Mouse (Mus musculus): ENCODE data around the gene Rtn4rl1. TPM values are rescaled to one million over a fixed set of nuclear protein-coding genes. Genes with fewer than 3 reads are reported as not detected.

Rtn4rl1 gene
- polyA plus RNA-seq, 1 experiment from 2014 or later: 2.1 TPM

DNA sequence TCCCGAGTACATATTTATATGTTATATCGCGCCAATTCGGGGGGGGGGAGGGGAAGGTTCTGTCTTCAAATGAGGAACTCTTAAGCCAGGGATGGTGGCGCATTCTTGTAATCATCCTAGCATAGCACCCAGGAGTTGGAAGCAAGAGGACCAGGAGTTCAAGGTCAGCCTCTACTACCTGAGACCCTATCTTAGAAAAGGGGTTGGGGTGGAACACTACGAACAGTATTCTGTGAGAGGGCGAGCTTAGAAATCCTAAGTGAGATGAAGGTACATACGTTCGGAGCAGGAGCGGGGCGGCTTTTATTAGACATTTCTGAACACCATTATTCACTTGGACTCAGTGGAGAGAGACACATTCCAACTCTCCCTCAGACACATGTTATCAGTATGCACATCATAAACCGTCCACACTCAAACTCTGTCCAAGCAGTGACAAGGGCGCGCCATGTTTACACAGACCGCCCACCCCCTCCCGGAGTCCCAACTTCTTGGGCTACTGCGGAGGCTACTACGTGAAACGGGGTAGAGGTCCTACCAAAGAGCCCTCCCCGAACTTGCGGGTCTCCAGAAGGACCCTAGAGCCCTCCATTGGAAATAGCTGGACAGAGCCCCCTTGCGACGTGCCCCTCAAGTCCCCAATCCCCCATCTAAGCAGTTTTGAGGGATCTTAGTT lies 24.0 kb upstream of the Rtn4rl1 start, which contains the start of gene Hic1:
Hic1 (minus strand) TSS at position 115 of the 676 bp plus-strand sequence.
- DNase-seq (ENCODE audit: low spot score) (peak; percentile 15), ATAC-seq (ENCODE audit: low FRiP score, low TSS enrichment) (no peak)
- no peaks in the 10 kb centered on the region for H3K9me3 ChIP-seq (ENCODE audit: control insufficient read depth, low read length)
- H3K4me1 ChIP-seq (replicated peaks; ENCODE audit: control insufficient read depth, insufficient read depth): peaks cover 3% of the 10 kb centered on the region; the same call in 1 of the 2 replicates
- no peak for TF ChIP-seq EP300 (optimal IDR thresholded peaks at IDR 0.05)
- no peak for TF ChIP-seq CTCF (IDR thresholded peaks at IDR 0.05; ENCODE audit: low read depth)
- H3K4me2 ChIP-seq (replicated peaks; ENCODE audit: low read depth): peak within 1 kb of the TSS; percentile 91
- WGBS: 3% methylated on average over 23 of the region's 23 CpGs
- H3K27me3 ChIP-seq (ENCODE audit: control insufficient read depth, insufficient read depth, low read length): no peaks in the 10 kb centered on the region; the same call in 1 of the 2 replicates
- peak within 1 kb of the TSS; percentile 72 for H3K4me3 ChIP-seq (ENCODE audit: low read depth, low read length)
- peak within 1 kb of the TSS; percentile 80 for H3K9ac ChIP-seq (ENCODE audit: low read length)
- no peaks in the 10 kb centered on the region; the same call in 1 of the 2 replicates for H3K36me3 ChIP-seq (ENCODE audit: control insufficient read depth, insufficient read depth, low read length)
- peak within 1 kb of the TSS; percentile 91 for H3K27ac ChIP-seq (replicated peaks)

DNA sequence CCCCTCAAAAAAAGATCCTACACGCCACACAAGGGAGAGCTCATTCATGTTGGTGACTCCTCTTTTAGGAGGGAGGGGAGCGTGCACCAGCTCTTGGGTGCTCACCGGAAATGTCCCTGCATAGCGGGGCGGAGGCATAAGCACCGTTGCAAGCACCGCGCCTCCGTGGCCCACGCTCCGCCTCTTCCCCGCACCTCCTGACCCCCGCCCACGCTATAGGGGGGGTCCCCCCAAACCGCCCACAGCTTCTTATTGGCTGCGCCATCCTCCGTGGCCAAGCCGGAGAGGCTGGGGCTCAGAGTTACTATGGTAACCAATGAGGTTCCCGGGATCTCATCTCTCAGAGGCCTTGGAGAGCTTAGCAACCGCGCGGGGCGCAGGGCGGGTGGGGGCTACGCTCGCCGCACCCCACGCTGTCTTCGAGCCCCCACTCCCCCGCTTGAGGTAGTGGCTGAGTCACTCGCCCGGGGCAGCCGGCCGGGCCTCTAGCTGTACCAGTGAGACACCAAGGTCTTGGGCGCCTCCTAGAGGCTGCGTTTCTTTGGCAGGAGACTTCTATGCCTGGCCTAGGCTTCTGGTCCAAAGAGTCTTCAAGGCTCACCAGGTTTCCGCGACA lies 23.3 kb upstream of the Rtn4rl1 start:
- Histone ChIP-seq H3K27ac (replicated peaks) (0 out of 2 replicates have a peak overlapping the region, but pooled peaks have one; percentile 18), H3K9me3 (ENCODE audit: control insufficient read depth, low read length) (no peaks in the 10 kb centered on the region), H3K27me3 (ENCODE audit: control insufficient read depth, insufficient read depth, low read length) (no peaks in the 10 kb centered on the region; the same call in 1 of the 2 replicates), H3K36me3 (ENCODE audit: control insufficient read depth, insufficient read depth, low read length) (no peaks in the 10 kb centered on the region), H3K4me1 (replicated peaks; ENCODE audit: control insufficient read depth, insufficient read depth) (peaks cover 3% of the 10 kb centered on the region; the same call in 1 of the 2 replicates), H3K9ac (ENCODE audit: low read length) (no peak overlapping the region), H3K4me2 (replicated peaks; ENCODE audit: low read depth) (peak overlapping the region; percentile 91), H3K4me3 (ENCODE audit: low read depth, low read length) (peak overlapping the region; percentile 72)
- 0% methylated on average over 37 of the region's 38 CpGs for WGBS
- ATAC-seq (ENCODE audit: low FRiP score, low TSS enrichment) (peak; percentile 56), DNase-seq (ENCODE audit: low spot score) (peak; percentile 93)
- peak; percentile 87 for TF ChIP-seq CTCF (IDR thresholded peaks at IDR 0.05; ENCODE audit: low read depth)
- no peak for TF ChIP-seq EP300 (optimal IDR thresholded peaks at IDR 0.05)

DNA sequence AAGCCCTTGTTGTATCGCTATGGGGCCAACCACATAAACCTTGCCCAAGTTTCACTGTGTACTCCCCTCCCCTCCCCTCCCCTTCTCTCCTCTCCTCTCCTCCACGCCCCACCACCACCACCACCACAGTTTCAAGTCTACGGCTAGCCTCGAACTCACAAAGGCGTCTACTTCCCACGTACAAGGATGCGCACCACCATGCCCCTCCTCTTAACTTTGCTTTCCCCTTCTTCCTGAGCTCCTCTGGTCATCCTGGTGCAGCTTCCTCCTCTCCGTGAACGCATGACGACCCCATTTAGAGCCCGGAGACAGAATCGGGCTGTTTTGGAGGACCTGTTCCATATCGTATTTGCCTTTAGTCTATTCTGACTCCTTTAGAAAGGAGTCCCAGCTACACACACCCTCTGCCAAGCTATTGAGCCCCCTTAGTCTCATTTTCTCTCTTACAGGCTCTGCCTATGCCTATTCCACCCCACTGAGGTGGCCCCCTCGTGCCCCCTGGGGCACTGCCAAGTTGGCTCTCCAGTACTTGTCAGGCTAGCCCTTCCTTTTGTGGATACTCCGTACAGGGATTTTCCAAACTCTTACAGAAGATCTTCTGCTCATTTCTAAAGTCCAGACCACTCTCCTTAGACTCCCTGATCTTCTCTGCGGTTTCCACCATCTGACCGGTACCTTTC lies 22.3 kb upstream of the Rtn4rl1 start:
- Histone ChIP-seq H3K9me3 (ENCODE audit: control insufficient read depth, low read length) (no peaks in the 10 kb centered on the region), H3K27ac (replicated peaks) (no peak overlapping the region), H3K4me1 (replicated peaks; ENCODE audit: control insufficient read depth, insufficient read depth) (peaks cover 3% of the 10 kb centered on the region; the same call in 1 of the 2 replicates), H3K27me3 (ENCODE audit: control insufficient read depth, insufficient read depth, low read length) (no peaks in the 10 kb centered on the region; the same call in 1 of the 2 replicates), H3K4me3 (ENCODE audit: low read depth, low read length) (no peak overlapping the region), H3K36me3 (ENCODE audit: control insufficient read depth, insufficient read depth, low read length) (no peaks in the 10 kb centered on the region), H3K9ac (ENCODE audit: low read length) (no peak overlapping the region), H3K4me2 (replicated peaks; ENCODE audit: low read depth) (peak overlapping the region; percentile 79; the same call in 1 of the 2 replicates)
- no peak for DNase-seq (ENCODE audit: low spot score)
- no peak for ATAC-seq (ENCODE audit: low FRiP score, low TSS enrichment)
- WGBS: 18% methylated on average over 16 of the region's 17 CpGs
- no peak for TF ChIP-seq CTCF (IDR thresholded peaks at IDR 0.05; ENCODE audit: low read depth)

DNA sequence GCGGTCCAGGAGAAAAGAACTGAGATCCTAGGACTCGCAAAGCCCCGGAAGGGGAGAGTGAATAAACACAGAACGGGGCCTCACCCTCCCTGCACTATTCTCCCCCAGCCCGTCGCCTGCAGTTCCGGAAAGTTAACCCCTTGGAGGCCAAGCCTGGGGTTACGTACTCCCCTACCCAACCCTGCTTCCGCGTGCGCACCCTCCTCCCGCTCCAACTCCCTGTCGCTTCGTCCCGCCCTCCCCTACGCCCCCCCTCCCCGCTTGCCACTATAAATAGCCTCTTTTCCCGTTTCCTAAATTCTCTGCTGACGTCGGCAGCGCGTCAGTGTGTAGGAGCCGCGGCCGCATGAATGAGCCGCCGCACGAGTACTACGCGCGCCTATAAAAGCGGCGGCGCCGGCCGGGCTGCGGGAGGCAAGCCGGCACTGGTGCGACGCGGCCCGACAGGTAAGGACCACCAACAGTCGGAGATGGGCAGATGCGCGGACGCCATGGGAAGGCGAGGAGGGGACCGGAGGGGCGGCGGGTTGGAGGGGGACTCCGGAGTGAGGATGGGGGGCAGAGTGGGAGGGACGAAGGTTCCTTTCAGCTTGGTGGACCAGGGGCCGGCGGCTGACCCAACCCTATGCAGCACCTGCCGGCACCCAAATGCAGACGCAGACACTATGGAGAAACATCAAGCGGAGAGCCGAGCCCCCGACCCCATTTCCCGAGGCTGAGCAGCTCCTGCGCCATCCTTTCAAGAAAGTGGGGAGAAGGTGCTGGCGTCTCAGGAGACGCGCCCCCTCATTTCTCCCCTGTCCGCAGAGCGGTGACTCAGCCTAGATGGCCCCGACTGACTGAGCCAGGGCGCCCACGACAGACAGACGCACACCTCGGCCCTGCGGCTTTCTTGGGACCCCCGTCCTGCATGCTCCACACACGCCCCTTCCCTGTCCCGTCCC lies 21.2 kb upstream of the Rtn4rl1 start:
- WGBS: under 1% methylated on average over 63 of the region's 75 CpGs
- no peak for TF ChIP-seq EP300 (optimal IDR thresholded peaks at IDR 0.05)
- TF ChIP-seq CTCF (IDR thresholded peaks at IDR 0.05; ENCODE audit: low read depth): no peak
- no peak overlapping the region for H3K27ac ChIP-seq (replicated peaks)
- peaks cover under 1% of the 10 kb centered on the region; the same call in 1 of the 2 replicates for H3K36me3 ChIP-seq (ENCODE audit: control insufficient read depth, insufficient read depth, low read length)
- DNase-seq (ENCODE audit: low spot score) (peak; percentile 41), ATAC-seq (ENCODE audit: low FRiP score, low TSS enrichment) (no peak)
- H3K4me3 ChIP-seq (ENCODE audit: low read depth, low read length): peak overlapping the region; percentile 65
- peaks cover 3% of the 10 kb centered on the region; the same call in 1 of the 2 replicates for H3K4me1 ChIP-seq (replicated peaks; ENCODE audit: control insufficient read depth, insufficient read depth)
- no peak overlapping the region for H3K9ac ChIP-seq (ENCODE audit: low read length)
- peak overlapping the region; percentile 79 for H3K4me2 ChIP-seq (replicated peaks; ENCODE audit: low read depth)
- H3K27me3 ChIP-seq (ENCODE audit: control insufficient read depth, insufficient read depth, low read length): no peaks in the 10 kb centered on the region; the same call in 1 of the 2 replicates
- H3K9me3 ChIP-seq (ENCODE audit: control insufficient read depth, low read length): no peaks in the 10 kb centered on the region

Data from stomach, postnatal 0 days (tissue).